Mouse (Mus musculus) retina, postnatal 1 day (tissue): ENCODE measurements around the gene Pex16.

Experiments
- DNase-seq: peaks from one replicate; pipeline ENCODE4 v3.0.0-alpha.2; 2012

Gene Pex16

DNA sequence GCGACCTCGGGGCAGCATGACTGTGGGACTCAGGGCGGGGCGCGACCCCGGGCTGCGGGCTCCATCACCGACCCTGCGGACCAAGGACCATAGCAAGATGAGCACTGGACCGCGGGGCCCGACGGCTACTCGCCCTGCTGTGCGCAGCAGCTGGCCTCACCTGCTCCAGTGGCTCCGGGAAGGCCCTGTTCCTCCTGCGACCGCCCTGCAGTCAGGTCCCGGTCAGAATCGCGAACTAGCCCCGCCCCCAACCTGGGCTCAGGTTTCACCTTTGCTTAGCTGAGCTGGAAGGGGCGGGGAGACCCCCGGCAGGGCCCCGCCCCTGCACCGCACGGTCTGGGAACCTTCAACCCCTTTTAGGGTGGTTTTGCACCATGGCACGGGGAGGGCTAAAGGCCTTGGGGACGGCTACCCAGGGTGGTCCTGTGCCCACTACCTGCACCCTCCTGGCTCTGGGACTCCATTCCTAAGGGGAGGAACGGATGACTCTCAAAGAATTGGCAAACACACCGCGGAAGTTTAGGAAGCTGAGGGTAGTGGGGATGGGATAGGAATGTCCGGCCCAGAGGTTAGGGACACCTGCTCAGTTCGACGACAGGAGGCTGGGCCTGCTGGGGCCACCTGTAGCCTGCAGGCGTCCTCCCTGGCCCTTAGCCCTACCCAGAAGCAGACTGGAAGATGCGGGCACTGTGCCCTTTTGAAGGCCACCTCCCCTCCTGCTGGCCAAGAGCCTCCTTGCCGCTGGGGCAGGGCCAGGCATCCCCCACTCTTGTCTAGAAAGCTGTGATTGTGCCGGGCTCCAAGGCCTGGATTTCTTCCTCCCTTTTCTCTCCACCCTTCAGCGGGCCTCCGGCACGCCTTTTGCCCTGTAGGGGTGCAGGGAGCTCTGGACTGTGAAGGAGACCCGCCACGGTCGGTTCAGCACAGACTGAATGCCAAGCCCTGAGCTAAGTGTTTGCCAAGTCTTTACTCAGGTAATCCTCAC, 3.4 kb upstream of the Pex16 start:
- peak; percentile 48 for DNase-seq

DNA sequence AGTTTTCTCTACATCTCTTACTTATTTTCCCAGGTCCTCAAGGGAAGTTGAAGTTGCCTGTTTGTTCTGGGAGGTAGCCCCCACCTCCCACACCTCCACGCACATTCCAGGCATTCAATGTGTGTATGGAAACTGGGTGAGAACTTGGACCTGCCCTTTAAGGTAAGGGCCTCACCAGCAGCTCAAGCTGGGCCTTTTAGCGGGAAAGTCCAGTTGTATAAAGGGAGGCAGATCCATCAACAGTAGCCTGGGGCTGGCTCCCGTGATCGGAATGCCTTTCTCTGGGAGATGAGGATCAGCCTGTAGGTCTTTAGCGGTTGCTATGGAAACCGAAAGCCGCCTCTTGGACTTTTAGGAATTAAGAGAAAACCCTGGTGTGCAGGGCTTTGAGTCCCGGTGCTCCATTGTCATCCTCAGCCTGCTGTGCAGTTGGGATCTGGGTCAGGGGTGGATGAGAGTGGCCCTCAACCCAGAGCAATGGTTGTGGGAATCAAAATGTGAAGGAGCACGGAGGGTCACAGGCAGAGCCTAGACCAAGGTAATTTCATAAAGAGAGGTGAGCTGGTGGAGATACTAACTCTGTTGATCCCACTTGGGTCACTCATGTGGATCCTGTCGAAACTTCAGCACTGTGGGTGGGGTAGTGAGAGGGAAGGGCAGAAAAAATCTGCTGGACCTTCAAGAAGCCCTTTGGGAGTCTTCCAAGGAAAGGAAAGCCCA, 2.3 kb upstream of the Pex16 start:
- peak; percentile 38 for DNase-seq

DNA sequence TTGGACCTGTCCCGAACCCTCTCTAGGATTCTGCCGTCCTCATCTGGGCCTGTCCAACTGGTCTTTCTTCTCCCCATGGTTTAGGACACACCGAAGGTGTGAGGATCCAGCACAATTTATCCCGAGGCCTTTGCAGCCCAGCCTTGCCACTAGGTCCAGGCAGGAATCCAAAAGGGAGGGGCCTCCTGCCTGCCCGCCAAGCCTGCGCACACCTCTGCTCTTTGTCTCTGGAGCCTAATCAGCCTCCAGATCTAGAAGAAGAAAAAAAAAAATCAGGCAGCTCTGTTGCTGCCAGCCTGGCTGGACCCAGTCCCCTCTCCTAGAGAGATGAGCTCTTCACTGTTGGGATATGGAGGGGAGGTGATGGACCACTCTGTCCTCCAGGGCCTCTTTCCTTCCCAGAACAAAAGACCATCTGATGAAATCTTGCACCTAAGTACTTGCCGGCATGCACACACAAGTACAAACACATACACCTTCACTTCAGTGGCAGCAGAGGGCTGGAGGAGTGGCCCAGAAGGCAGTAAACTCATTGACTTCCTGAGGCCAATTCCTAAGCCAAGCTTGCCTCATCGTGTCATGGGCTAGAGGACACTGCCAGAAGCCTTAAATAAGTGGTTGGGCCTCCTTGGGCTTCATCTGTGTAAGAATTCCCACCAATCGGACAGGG, 1.6 kb upstream of the Pex16 start:
- DNase-seq, result no peak

DNA sequence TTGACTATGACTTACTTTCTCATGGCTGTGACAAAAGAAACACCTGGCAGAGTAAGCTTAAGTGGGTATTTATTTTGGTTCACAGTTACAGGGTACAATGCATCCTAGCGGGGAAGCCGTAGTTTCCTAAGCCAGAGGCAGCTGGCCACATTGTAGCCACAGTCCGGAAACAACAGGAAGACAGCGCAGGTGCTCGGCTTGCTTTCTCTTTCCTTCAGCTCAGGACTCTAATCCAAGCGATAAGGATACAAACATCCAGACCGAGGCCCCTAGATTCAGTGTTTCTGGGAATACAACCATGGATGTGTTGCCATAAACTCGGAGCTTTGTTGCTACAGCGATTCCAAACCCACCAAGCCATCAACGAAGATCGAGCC, 1.1 kb upstream of the Pex16 start:
- no peak for DNase-seq

DNA sequence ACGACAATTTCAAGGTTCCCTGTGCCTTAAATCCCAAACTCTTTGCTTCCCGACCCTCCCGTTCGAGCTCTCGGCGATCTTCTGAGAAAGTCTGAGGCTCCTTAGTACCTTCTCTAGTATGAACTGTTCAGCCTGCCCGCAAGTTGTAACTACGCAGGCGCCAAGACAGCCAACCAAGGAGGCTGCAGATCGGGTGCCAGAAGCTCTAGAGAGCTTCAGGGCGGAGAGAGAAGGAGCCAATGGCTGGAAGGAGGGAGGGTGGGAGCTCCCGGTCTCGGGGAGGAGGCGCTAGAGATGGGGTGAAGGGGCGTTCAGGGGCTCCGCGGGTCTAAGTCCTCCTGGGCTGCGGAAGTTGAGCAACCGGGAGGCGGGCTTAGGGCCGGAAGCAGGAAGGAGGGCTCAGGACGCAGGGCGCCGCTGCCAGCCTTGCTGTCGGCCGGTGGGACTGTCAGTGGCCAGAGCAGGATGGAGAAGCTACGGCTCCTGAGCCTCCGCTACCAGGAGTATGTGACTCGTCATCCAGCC, 685 bp downstream of the Pex16 start:
- peak; percentile 99 for DNase-seq

DNA sequence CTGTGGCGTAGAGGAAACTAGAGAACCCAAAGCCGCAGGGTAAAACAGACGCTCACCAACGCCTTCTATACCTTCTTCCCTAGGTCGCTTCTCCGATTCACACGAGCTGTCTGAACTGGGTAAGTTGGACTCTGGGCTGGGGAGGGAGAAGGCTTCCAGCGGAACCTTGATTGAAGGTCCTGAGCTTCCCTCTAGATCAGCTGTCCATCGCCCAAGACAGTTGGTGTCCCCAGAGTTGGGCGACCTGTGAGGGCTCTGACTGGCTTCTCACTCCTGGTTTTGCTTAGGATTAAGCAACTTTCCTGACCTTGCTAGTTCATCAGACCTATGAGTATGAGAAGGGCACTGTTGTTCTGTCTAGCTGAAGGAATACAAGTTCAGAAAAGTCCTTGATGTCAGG, 1.3 kb downstream of the Pex16 start:
- no peak for DNase-seq

DNA sequence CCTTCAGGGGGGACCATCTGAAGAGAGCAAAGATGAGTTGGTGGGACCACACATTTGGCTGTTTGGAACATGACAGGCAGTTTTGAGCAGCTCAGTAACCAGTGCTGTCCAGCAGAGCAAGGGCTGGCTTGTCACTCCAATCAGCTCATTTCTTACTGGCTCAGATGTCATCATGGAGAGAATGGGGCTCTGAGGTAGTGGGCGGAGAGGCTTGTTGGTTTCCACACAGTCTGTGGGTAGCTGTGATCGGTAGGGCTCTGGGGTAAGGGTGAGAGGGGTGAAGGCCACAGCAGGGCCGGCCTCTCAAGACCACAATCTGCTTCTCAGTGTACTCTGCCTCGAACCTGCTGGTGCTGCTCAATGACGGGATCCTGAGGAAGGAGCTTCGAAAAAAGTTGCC, 1.8 kb downstream of the Pex16 start:
- DNase-seq, result no peak

DNA sequence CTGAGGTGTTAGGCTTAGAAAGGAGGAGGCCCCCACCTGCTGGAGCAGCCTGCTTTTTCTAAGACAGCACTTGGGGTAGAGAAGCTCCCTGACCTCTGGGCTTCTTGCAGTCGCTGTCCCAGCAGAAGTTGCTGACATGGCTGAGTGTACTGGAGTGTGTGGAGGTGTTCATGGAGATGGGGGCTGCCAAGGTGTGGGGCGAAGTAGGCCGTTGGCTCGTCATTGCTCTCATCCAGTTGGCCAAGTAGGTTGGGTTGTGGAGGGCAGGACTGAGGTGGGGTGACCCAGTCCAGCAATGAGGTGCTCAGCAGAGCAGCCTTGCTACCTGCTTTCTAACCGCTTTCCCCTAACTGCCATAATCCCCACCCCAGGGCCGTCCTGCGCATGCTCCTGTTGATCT, 2.8 kb downstream of the Pex16 start:
- DNase-seq, result no peak

DNA sequence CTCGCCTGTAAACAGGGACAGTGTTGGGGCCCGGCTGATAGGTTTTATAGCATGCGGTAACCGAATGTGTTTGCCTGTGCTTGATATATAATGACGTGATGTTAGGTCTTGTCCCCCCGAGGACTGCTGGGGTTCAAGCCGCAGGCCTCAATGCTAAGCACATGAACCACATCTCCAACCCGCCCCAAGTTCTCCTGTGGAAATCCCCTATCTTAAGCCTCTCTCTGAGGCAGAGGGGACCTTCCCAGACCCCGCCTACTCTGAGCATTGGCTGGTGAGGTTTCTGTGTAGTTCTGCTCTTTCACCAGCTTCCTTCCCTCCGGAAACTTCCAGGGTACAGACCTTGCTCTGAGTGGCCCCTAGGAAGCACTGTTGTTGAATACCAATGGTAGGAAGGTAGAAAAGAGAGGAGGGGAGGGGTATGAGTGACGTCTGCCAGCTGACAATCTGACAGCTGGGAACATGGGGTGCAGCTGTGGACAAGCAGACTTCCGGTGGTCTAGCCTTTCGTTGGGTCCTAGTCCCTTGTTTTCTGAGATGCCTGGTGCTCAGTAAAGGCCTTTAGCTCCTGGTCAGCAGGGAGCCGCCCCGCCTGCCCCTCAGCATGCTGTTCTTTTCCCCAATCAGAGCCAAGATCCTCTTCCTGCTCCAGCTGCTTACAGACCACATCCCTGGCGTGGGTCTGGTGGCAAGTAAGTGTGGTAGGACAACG, 5.5 kb downstream of the Pex16 start:
- DNase-seq, result no peak

DNA sequence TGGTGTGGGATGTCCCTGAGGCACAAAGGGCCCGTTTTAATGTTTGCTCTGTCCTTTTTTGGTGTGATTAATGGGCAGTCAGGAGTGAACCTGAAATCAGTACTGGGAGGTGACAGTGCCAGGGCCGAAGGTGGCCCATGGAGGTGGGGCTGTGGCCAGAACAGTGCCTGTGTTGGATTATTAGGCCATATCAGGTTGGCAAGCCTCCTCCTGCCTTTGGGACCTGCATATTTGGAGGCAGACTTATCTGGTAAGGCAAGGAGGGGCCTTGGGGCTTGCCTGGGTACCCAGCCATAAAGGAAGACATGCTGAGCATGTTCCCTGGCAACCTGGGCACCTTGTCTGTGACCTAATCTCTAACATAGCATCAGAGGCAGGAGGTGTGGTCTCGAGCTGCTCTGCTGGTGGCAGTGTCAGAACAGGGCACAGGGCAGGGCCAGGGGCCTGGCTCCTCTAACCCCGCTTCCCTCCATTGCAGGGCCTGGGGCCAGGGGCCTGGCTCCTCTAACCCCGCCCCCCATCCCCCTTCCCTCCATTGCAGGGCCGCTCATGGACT, 6.1 kb downstream of the Pex16 start:
- no peak for DNase-seq

DNA sequence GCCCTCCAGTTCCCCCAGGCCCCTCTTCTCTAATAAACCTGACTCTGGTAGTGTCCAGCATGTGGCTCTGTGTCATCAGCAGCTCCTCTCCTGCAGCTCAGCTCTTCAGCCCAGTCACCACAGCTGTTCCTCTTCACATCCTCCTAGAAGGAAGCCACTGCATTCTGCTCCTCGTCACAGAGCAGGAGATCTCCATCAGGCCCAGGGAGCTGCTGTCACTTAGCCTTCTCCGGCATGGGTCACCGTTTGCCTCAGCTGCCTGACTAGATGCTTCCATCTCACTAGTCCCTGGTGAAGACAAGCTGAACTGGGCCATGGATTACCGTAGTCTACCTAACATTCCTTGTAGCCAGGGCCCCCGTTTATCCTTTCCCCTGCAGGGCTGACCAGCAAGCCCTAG, 6.7 kb downstream of the Pex16 start:
- DNase-seq, result no peak

DNA sequence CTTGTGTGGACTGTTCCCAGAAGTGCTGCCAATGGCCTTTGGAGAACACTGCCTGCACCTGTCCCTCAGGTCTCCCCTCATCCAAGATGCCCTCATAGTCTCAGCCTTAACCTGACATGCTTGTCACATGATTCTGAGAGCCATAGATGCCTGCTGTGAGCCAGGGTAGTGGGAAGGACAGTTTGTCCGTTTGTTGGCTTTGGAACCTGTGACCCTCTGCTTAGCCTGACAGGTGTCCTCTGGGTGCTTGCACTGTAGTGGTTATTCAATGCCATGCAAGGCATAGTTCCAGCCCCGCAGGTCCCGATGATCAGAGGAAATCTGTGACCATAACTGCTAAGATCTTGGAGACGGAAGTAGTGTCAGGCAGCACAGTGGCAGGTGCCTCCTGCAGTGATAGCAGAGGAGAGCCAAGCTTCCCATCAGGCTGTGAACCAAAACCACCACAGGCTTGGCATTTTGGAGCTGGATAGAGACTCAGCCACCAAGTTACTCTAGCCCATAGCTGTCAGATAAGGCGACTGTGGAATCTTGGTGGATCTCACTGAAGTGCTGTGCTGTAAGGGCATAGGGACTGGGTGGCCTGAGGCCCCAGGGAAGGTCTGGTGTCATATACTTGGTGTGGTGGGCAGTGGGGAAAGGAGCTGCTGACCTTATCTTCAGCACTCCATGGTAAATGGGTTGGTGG, 7.6 kb downstream of the Pex16 start, which contains the start of gene 1700029I15Rik:
Gene 1700029I15Rik (plus strand): TSS at position 638 of the 688 bp plus-strand sequence.
- no peak for DNase-seq

DNA sequence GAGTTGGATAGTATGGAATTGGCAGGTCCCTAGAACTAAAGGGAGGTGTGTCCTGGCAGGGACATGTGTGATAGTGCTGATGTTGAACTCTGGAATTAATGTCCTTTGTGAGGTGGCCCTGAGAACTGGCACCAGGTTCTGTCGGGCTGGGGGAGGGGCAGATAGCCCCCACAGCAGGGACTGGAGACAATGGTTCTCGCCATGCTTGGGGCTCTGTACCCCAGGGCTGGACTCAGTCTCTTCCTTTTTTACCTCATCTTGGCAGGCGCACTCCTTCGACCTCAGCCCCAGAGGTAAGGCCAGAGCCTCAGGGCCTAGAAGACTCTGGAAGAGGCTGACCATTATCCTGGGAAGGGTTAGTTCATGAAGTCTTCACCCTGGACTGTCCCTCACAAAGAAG, 8.3 kb downstream of the Pex16 start:
- no peak for DNase-seq

DNA sequence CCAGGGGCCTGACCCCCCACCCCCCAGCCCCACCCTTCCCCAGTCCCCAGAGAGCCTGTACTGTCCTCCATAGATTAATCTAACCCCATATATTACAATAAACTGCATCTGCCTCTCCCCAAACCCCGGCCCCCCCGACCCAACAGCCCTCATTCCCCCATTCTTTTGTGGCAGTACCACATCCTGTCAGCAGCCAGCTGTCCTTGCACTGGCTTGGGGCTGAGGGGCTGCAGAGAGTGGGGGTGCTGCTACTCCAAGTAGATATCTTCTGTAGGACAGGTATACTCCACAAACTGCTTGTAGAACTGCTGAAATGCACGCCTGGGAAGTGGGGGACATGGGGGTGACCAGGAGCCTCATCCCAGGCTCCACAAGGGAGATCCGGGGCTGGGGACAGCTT, 9.6 kb downstream of the Pex16 start:
- no peak for DNase-seq

DNA sequence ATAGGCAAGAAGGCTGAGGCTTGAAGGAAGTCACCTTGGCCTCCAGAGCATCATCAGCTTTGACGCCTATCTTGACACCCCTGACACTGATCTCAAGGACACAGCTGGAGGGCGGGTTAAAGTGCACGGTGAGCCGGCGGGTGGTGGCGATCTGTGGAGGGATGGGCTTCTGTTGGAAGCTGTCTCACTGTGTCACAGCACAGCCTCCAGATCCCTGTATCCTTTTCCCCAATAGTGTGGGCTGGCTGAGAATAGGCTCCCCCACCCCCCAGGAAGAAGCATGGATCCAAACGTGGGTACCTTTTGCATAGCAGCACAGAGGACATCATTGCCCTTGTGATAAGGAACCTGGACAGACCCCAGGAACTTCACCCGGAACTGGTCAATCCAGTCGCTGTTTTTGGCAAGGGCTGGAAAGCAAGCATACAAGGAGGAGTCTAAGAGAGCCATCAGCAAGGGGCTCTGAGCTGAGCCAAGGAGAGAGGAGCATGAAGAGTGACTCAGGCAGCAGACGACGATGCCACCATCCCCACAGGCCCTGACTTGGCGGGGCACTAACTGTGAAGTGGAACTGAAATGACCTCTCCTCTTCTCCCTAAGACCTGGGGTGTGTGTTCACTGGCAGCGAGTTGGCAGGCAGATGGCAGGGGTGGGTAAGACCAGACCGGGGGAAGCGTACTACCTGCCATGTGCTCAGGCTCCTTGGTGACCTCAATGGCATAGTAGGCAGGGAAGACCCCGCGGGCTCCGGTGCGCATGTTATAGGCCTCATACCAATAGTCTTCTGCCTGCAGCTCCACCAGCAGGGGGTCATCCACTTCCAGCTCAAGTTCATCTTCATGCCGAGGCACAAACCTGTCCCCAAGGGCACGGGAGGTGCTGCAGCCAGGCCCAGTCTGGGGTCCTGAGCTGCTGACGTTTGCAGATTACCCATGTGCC, 10.9 kb downstream of the Pex16 start:
- no peak for DNase-seq

DNA sequence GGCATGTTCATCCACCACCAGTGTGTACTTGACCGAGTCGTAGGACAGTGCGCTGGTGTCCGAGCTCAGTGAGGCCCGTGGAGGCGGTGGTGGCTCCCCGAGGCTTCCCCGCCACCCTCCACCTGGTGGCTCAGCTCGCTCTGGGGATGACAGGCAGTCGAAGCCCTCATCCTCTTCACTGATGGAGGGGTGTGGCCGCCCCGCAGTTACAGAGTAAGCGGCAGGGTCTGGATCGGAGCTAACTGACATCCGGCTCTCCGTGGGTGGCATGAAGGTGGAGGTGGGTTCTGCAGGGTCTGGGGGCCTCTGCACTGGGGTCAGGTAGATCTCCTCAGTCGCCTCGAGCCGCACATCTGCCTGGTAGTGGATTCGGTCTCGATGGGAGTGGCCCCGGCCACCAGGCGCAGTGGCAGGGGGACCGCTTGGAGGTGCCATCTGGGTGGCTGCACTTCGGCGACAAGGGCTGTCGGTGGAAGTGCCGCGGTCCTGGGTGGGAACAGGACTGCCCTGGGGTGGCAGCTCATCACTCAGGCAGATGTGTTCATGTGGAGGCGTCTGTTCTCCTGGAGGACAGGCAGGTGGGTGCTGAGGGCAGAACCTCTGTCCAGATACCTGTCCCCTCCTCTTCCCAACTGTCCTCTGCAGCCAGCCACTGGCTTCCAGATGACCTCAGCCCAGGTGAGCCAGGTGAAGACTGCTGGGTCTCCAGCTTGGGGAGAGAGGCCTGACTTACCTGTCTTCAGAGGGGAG, 12.5 kb downstream of the Pex16 start:
- DNase-seq, result no peak

DNA sequence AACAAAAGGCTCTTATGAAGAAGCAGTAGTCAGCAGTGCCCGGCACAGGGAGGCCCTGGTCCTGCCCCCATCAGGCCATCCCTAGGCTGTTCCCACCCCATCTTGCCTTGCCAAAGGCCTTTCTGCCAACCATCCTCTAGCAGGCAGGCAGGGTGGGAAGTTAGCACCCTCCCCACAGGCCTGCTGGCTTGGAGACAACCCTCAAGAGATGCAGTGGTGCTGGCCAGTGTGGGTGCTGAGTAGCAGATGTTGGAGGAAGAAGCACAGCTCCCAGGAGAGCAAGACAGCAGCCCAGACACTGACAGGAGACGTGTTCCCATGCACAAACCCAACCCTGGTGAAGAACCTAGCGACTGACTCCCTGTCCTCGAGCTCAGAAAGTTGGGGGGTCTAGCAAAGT, 13.2 kb downstream of the Pex16 start:
- DNase-seq, result no peak

DNA sequence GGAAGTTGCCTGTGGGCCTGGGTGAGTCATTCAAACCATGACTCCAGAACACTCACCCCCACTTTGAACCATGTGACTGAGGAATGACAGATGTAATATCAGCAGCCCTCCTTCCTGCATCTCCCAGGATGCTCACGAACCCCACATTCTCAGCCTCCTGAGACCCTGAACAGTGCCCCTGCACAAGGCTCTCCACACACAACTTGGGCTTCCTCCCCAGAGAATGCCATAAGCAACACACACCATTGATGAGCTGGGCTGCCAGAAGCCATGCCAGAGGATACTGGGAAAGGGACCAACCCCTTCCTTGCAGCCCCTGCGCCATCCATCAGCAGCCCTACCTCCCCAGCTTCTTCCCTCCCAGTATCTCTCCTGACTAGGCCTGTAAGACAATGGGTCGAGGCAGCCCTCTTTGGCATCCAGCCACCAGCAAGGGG, 13.6 kb downstream of the Pex16 start:
- DNase-seq, result peak; percentile 37

DNA sequence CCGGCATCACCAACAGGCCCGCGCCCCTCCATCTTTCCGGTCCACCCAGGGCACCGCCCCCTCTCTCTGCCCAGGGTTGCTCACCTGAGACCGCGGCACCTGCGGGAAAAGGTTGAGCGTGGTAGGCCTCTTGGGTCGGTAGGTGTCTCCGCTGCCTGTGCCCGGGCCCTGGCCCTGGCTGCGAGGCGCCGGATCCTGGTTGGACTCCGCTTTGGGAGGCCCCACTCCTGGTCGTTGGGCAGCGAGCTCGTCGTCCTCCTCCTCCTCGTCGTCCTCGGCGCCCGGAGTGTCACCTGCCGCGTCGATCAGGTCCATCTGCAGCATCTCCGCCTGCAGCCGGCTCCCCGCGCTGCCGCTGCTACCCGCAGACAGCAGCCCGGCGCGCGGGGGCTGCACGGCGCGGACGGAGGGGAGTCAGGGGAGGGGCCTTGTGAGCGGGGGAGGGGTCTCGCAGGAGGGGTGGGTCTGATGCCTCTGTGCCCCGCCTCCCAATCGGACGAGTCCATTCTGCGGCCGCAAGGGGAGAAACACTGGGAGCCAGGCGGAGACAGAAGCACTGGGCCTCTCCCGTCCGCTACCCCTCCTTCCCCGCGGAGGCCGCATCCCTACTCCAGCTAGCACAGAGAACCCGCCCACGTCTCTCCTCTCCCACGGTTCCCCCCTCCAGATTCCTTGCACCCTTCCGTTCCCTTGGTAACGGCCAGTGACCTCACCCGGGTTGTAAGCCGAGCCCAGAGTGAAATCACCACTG, 14.6 kb downstream of the Pex16 start:
- peak; percentile 99 for DNase-seq
